Mouse (Mus musculus): ENCODE measurements around the gene Adamts17. TPM values are rescaled to one million over a fixed set of nuclear protein-coding genes. Genes with fewer than 3 reads are reported as not detected.

The Adamts17 gene
- total and polyA plus RNA-seq, 3 experiments = under 0.01 TPM; not detected in 2

DNA sequence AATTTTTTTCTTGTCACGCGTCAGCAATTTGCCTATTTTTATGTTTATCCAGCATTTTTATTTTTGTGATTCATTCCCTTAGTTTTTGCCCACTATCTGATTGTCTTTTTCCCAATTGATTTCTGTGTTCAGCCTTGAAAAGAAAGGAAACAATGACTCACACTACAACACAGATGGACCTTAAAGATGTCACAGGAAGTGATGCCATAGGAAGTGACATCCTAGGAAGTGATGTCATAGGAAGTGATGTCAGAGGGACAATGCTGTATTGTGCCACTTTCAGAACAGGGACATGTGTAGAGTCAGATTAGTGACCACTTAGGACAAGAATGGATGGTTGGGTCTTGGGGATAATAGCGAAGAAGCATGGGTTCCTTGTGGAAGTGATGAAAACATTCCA lies 274.5 kb downstream of the Adamts17 start:
- no peaks in the 10 kb centered on the region for H3K36me3 ChIP-seq (replicated peaks)
- TF ChIP-seq GATA1 (IDR thresholded peaks at IDR 0.05; ENCODE audit: borderline replicate concordance, low read length) (no peak), POLR2AphosphoS5 (IDR thresholded peaks at IDR 0.05; ENCODE audit: insufficient replicate concordance, low read depth, low read length) (no peak), TAL1 (conservative IDR thresholded peaks at IDR 0.05; ENCODE audit: low read depth, low read length) (no peak), CTCF (IDR thresholded peaks at IDR 0.05; ENCODE audit: low read depth, low read length) (no peak), GATA2 (IDR thresholded peaks at IDR 0.05; ENCODE audit: borderline replicate concordance, low read depth, low read length) (no peak)
- no peak for ATAC-seq (ENCODE audit: extremely low read depth, insufficient number of reproducible peaks, low FRiP score, poor library complexity, severe bottlenecking)
- DNase-seq (ENCODE audit: low spot score) = no peak
- no peaks in the 10 kb centered on the region for H3K4me1 ChIP-seq (ENCODE audit: insufficient read depth, low read depth, low read length)
- no peak overlapping the region for H3K4me3 ChIP-seq (ENCODE audit: low read depth, low read length)
- peaks cover 17% of the 10 kb centered on the region for H3K9me3 ChIP-seq (replicated peaks)
- no peaks in the 10 kb centered on the region for H3K27me3 ChIP-seq (ENCODE audit: insufficient read depth, low read length)

DNA sequence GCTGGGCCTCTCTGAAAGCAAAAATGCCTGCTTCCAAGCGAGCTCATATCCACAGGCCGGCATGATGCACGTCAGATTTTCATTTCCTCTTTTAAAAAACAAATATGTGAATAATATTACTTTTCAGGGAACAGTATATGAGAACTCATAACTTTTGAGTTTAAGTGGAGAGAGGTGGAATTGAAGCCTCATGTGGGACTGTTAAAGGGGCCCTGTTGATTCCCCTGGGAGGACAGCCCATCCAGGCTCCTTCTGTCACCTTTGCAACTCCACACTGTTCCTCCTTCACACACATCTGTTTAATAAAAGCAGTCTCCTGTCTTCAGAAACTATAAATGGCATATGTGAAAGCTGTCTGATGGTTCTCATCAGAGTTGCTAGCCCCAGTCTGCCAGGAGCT lies 275.5 kb downstream of the Adamts17 start:
- no peak for ATAC-seq (ENCODE audit: extremely low read depth, insufficient number of reproducible peaks, low FRiP score, poor library complexity, severe bottlenecking)
- H3K4me3 ChIP-seq (ENCODE audit: low read depth, low read length) = no peak overlapping the region
- no peaks in the 10 kb centered on the region for H3K27me3 ChIP-seq (ENCODE audit: insufficient read depth, low read length)
- H3K9me3 ChIP-seq (replicated peaks) = peaks cover 19% of the 10 kb centered on the region
- no peaks in the 10 kb centered on the region for H3K4me1 ChIP-seq (ENCODE audit: insufficient read depth, low read depth, low read length)
- no peak for DNase-seq (ENCODE audit: low spot score)
- TF ChIP-seq GATA2 (IDR thresholded peaks at IDR 0.05; ENCODE audit: borderline replicate concordance, low read depth, low read length) = no peak
- H3K36me3 ChIP-seq (replicated peaks) = no peaks in the 10 kb centered on the region

DNA sequence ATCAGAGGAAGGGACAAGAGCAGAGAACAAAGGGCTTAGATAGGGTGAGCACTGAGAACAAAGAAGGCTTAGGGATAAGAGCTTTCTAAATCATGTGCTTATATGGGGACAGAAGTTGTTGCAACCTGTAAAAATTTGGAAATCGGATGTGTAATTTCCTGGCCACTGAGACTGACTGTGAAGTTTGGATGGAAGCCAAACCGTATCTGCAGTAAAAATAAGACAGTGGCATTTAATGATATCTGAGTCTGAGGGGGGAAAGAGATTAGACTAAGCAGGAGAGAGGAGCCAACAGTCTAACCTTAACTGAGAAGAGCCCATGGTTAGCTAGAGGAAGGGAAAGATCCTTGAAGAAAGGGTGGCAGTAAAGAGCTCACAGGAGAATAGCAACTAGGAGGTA lies 295.6 kb downstream of the Adamts17 start:
- no peak overlapping the region for H3K4me3 ChIP-seq (ENCODE audit: low read depth, low read length)
- TF ChIP-seq GATA2 (IDR thresholded peaks at IDR 0.05; ENCODE audit: borderline replicate concordance, low read depth, low read length) = no peak
- no peak for TF ChIP-seq CTCF (IDR thresholded peaks at IDR 0.05; ENCODE audit: low read depth, low read length)
- TF ChIP-seq POLR2AphosphoS5 (IDR thresholded peaks at IDR 0.05; ENCODE audit: insufficient replicate concordance, low read depth, low read length) = no peak
- TF ChIP-seq GATA1 (IDR thresholded peaks at IDR 0.05; ENCODE audit: borderline replicate concordance, low read length) = no peak
- TF ChIP-seq TAL1 (conservative IDR thresholded peaks at IDR 0.05; ENCODE audit: low read depth, low read length) = no peak
- H3K27me3 ChIP-seq (ENCODE audit: insufficient read depth, low read length) = no peaks in the 10 kb centered on the region
- DNase-seq (ENCODE audit: low spot score) (no peak), ATAC-seq (ENCODE audit: extremely low read depth, insufficient number of reproducible peaks, low FRiP score, poor library complexity, severe bottlenecking) (no peak)
- no peaks in the 10 kb centered on the region for H3K9me3 ChIP-seq (replicated peaks)
- no peaks in the 10 kb centered on the region for H3K36me3 ChIP-seq (replicated peaks)
- H3K4me1 ChIP-seq (ENCODE audit: insufficient read depth, low read depth, low read length) = no peaks in the 10 kb centered on the region

DNA sequence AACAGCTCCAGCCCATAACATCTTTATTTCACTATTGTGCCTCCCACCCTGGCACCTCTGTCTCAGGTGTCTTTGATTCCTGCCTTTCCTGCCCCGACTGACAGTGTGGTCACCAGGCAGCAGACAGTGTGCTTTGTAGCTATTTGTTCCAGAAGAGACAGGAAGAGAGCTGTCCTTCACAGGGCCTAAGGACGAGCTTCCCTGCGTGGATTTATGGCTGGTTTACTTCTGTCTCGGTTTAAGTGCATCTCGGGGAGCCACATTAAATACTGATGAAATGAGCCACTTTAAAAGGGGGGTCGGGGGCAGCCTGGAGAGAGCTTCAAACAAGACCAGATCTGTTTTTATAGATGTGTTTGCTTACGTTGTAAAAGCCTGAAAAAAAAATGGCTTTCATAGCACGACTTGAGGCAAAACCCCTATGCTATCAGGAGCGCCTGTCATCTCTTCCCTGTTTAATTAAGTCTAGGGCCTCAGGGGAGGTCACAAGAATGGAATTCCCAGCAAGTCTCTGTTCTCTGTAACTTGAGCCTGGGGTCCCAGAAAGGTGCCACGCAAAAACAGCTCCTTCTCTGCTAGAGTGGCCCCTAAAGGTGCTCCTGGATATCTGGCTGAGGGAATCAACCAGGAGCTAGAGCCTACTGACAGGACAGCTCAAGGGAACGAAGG lies 302.9 kb downstream of the Adamts17 start:
- H3K4me1 ChIP-seq (ENCODE audit: insufficient read depth, low read depth, low read length) = no peaks in the 10 kb centered on the region
- H3K27me3 ChIP-seq (ENCODE audit: insufficient read depth, low read length) = no peaks in the 10 kb centered on the region
- DNase-seq (ENCODE audit: low spot score) (no peak), ATAC-seq (ENCODE audit: extremely low read depth, insufficient number of reproducible peaks, low FRiP score, poor library complexity, severe bottlenecking) (no peak)
- H3K4me3 ChIP-seq (ENCODE audit: low read depth, low read length) = no peak overlapping the region
- TF ChIP-seq GATA2 (IDR thresholded peaks at IDR 0.05; ENCODE audit: borderline replicate concordance, low read depth, low read length) = no peak
- TF ChIP-seq GATA1 (IDR thresholded peaks at IDR 0.05; ENCODE audit: borderline replicate concordance, low read length) = no peak
- TF ChIP-seq TAL1 (conservative IDR thresholded peaks at IDR 0.05; ENCODE audit: low read depth, low read length) = no peak
- TF ChIP-seq CTCF (IDR thresholded peaks at IDR 0.05; ENCODE audit: low read depth, low read length) = no peak
- no peak for TF ChIP-seq POLR2AphosphoS5 (IDR thresholded peaks at IDR 0.05; ENCODE audit: insufficient replicate concordance, low read depth, low read length)
- peaks cover 14% of the 10 kb centered on the region for H3K9me3 ChIP-seq (replicated peaks)
- no peaks in the 10 kb centered on the region for H3K36me3 ChIP-seq (replicated peaks)

DNA sequence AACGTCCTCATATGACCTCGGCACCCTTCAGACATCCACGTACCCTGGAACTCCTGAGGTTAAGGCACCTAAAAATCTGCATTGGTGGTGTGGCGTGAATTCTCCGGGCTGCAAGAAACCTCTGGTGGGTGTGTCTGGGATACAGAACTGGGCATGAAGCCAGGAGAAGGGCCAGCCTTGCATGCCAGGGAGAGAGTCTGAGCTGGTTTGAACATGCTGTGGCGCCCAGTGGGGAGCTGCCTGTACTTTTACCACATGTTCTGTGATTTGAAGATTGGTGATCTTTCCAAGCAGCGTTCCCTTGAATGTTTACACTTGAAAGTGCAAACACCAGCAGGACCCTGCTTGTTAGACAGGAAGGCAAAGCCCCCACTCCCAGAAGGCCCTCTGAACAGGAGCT lies 306.2 kb downstream of the Adamts17 start:
- H3K9me3 ChIP-seq (replicated peaks) = peaks cover 28% of the 10 kb centered on the region
- DNase-seq (ENCODE audit: low spot score) = no peak
- no peaks in the 10 kb centered on the region for H3K27me3 ChIP-seq (ENCODE audit: insufficient read depth, low read length)
- no peak for TF ChIP-seq GATA1 (IDR thresholded peaks at IDR 0.05; ENCODE audit: borderline replicate concordance, low read length)
- TF ChIP-seq TAL1 (conservative IDR thresholded peaks at IDR 0.05; ENCODE audit: low read depth, low read length) = no peak
- no peak for TF ChIP-seq CTCF (IDR thresholded peaks at IDR 0.05; ENCODE audit: low read depth, low read length)
- no peak for TF ChIP-seq GATA2 (IDR thresholded peaks at IDR 0.05; ENCODE audit: borderline replicate concordance, low read depth, low read length)
- no peak for TF ChIP-seq POLR2AphosphoS5 (IDR thresholded peaks at IDR 0.05; ENCODE audit: insufficient replicate concordance, low read depth, low read length)
- H3K4me1 ChIP-seq (ENCODE audit: insufficient read depth, low read depth, low read length) = no peaks in the 10 kb centered on the region
- H3K36me3 ChIP-seq (replicated peaks) = no peaks in the 10 kb centered on the region
- no peak for ATAC-seq (ENCODE audit: extremely low read depth, insufficient number of reproducible peaks, low FRiP score, poor library complexity, severe bottlenecking)
- H3K4me3 ChIP-seq (ENCODE audit: low read depth, low read length) = no peak overlapping the region

DNA sequence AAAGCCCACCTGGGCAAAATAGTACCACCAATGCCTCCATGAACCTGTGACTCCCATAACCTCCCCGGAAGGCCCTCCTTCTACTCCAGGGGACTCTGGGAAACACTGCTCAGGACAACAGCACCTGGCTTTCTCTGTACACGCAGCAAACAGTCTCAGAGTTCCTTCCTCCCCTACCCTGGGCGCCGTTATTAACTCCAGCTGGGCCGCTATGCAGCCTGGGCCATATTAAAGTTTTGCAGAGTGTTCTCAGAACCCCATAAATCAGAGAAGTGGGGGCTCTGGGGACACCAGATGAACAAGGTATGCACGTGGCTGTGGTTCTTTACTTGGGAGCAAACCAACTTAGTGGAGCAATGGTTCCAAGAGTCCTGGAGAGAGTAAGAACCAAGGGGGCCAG lies 306.6 kb downstream of the Adamts17 start:
- ATAC-seq (ENCODE audit: extremely low read depth, insufficient number of reproducible peaks, low FRiP score, poor library complexity, severe bottlenecking) (no peak), DNase-seq (ENCODE audit: low spot score) (no peak)
- Histone ChIP-seq H3K9me3 (replicated peaks) (peaks cover 31% of the 10 kb centered on the region), H3K36me3 (replicated peaks) (no peaks in the 10 kb centered on the region), H3K4me3 (ENCODE audit: low read depth, low read length) (no peak overlapping the region), H3K4me1 (ENCODE audit: insufficient read depth, low read depth, low read length) (no peaks in the 10 kb centered on the region), H3K27me3 (ENCODE audit: insufficient read depth, low read length) (no peaks in the 10 kb centered on the region)
- TF ChIP-seq GATA2 (IDR thresholded peaks at IDR 0.05; ENCODE audit: borderline replicate concordance, low read depth, low read length) = no peak
- no peak for TF ChIP-seq GATA1 (IDR thresholded peaks at IDR 0.05; ENCODE audit: borderline replicate concordance, low read length)
- no peak for TF ChIP-seq CTCF (IDR thresholded peaks at IDR 0.05; ENCODE audit: low read depth, low read length)
- TF ChIP-seq TAL1 (conservative IDR thresholded peaks at IDR 0.05; ENCODE audit: low read depth, low read length) = no peak
- TF ChIP-seq POLR2AphosphoS5 (IDR thresholded peaks at IDR 0.05; ENCODE audit: insufficient replicate concordance, low read depth, low read length) = no peak
